Mouse (Mus musculus) lung, adult 2 months (tissue): ENCODE measurements around the gene Trpm8.

ENCODE experiments used
- CTCF ChIP-seq: fragments of 200-500 bp; IDR thresholded peaks from 2 replicates; pipeline ENCODE4 v1.5.1; 2011; ENCODE audit warnings: mild to moderate bottlenecking, low read length, control low read depth; ENCODE audit not compliant: insufficient read depth
- POLR2A ChIP-seq: fragments of 200-500 bp; IDR thresholded peaks from 2 replicates; pipeline ENCODE4 v1.6.1; 2011; ENCODE audit warnings: low read depth, mild to moderate bottlenecking, control low read depth, low read length, borderline replicate concordance; ENCODE audit errors: extremely low read depth

DNA sequence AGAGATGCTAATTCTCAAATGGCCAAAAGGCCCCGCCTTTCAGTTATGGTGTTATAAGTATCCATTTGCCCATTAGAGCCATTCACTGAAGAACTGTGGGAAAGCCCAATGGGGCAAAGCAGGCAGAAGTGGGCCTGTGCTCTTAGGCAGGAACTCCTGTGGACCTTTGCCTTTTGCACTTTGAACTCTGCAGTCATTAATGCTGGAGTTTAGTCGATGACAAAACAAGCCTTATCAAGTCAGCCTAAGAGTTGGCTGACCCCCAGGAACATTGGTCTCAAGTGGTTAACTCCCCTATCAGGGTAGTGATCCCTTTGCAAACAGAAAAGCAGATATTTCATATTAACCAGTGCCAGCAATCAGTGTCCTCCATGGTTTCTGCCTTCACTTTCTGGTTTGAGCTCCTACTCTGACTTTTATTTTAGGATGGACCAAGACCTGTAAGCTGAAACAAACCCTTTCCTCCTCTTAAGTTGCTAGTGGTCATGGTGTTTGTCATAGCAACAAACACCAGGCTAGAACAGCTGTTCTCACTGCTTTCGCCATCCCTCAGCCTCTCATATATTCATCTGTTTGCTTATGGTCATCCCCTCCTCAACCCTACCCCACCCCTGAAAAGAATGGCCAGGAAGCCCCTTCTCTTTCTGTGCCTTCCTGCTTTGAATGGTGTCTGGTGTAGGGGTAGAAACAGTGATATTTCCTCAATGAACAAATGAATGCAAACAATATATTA is 10.8 kb downstream of the Trpm8 start:
- TF ChIP-seq POLR2A (no peak), CTCF (no peak)
